Mouse (Mus musculus): Measurements from ENCODE around the gene Cysltr2.

- TF ChIP-seq POLR2A (IDR thresholded peaks at IDR 0.05; ENCODE audit: insufficient read length, low read depth) (no peak), POLR2AphosphoS2 (IDR thresholded peaks at IDR 0.05; ENCODE audit: insufficient read length, low read depth) (no peak), SRF (IDR thresholded peaks at IDR 0.05; ENCODE audit: control insufficient read depth, insufficient read length, low read depth) (no peak), MYOD1 (IDR thresholded peaks at IDR 0.05; ENCODE audit: control insufficient read depth in 1 of 3, insufficient read length in 2 of 3, low read depth in 2 of 3) (no peak), USF1 (IDR thresholded peaks at IDR 0.05; ENCODE audit: low read depth) (no peak), E2F4 (IDR thresholded peaks at IDR 0.05; ENCODE audit: insufficient read depth) (no peak), MAX (IDR thresholded peaks at IDR 0.05; ENCODE audit: low read depth) (no peak), TCF12 (IDR thresholded peaks at IDR 0.05; ENCODE audit: insufficient read depth, poor library complexity, severe bottlenecking) (no peak), MYOG (IDR thresholded peaks at IDR 0.05; ENCODE audit: control insufficient read depth in 1 of 3, insufficient read depth in 1 of 3, insufficient read length in 2 of 3, low read depth in 2 of 3) (no peak), TCF3 (IDR thresholded peaks at IDR 0.05; ENCODE audit: insufficient read length, low read depth) (no peak)
Observed at GRCm38 (mm10) chr14:73045199-73045928, 3.5 kb downstream of the Cysltr2 start.

Data from myocyte (in vitro differentiated cells).